Mouse (Mus musculus) liver, postnatal 0 days (tissue): ENCODE results near the gene Pde5a.

Experiments used
- CTCF ChIP-seq: sonication (generic); IDR thresholded peaks from 2 replicates; pipeline ENCODE4 v1.5.1; 2016; ENCODE audit warnings: antibody characterized with exemption, low read depth
- EP300 ChIP-seq: IDR thresholded peaks from 2 replicates; pipeline ENCODE4 v1.6.1; 2016; ENCODE audit warnings: antibody characterized with exemption, low read depth, mild to moderate bottlenecking

- no peak for TF ChIP-seq EP300
- TF ChIP-seq CTCF = no peak
These were observed 38.2 kb downstream of the Pde5a start for GRCm38 (mm10) chr3:122766930-122767329.
